Mouse (Mus musculus): ENCODE data around the gene Ldlrad1.

DNA sequence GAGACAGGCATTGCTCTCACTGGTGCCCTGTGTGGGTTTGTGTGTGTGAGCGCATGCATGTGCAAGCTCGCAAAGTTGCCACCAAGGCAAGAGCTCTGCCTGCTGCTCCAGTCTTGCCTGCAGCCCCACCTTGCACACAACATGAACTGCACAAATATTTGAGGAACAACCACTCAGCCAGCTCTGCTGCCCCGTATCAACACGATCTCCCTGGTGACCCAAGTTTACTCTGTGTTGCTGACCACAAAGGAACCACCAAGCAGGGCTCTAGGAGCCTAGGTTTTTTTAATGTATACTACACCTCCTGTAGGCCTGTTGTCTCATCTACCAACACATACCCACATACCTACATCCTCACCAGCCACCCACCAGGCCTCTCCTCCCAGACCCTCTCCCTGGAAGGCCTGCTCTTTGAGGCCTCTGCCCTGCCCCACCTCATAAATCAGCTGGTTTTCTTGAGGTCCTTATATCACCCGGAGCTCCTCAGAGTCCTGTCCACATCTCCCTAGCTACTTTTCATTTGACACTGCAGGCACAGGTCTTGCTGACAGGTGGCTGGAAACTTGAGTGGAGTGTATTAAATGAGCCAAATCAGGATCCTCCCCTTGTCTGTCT lies 1.6 kb downstream of the Ldlrad1 start:
- TF ChIP-seq CTCF (IDR thresholded peaks at IDR 0.05; ENCODE audit: low read depth, low read length) (no peak), GATA2 (IDR thresholded peaks at IDR 0.05; ENCODE audit: borderline replicate concordance, low read depth, low read length) (no peak), POLR2AphosphoS5 (IDR thresholded peaks at IDR 0.05; ENCODE audit: insufficient replicate concordance, low read depth, low read length) (no peak), TAL1 (conservative IDR thresholded peaks at IDR 0.05; ENCODE audit: low read depth, low read length) (no peak)

Data from G1E (cell line).